Mouse (Mus musculus): Measurements from ENCODE around the gene Rnf115. TPM values are rescaled to one million over a fixed set of nuclear protein-coding genes. Genes with fewer than 3 reads are reported as not detected.
A peak's percentile ranks its signal among the peaks of the same experiment; 100 is the strongest.
"Not testable (repeated sequence)": the region's sequence is repeated elsewhere in the genome, so short reads cannot be mapped to it uniquely, and the experiment has no call there.

Rnf115 gene
- 10 to 100 TPM; 62.2 to 68.7 TPM for polyA plus RNA-seq (2017; shearing (Covaris generic))

DNA sequence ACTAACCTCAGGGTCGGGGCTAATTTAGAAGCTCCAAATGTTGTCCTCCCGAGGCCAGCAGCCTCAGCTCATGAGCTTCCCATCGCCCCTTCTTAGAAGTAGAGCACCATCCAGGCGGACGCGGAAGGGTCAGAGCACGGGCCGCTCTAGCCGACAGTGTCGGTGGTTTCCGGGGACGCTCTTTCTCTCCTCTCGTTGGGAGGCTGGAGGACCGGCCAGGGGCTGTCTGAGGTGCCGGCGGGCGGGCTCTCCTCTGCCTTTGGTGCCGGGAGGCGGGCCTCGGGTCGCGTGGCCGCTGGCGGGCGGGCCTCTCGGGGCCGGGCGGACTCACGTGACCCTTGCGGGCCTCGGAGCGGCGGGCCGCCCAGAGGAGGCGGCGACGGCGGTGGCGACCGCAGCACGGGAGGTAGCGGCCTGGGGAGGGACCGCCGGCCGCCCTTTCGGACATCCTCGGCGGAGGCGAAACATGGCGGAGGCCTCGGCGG lies at the start of gene Rnf115, which contains the start of gene Polr3c:
Rnf115 (plus strand) TSS at position 322 of the 485 bp plus-strand sequence.
Polr3c (minus strand) TSS at position 286 of the 485 bp plus-strand sequence.
- peak; percentile 80 for ATAC-seq

GRCm38 (mm10) chr3:96678456-96678855 lies 49.0 kb upstream of the Rnf115 start:
- ATAC-seq = no peak

GRCm38 (mm10) chr3:96679159-96679674 lies 48.2 kb upstream of the Rnf115 start:
- no peak for ATAC-seq

- ATAC-seq = no peak
Observed at GRCm38 (mm10) chr3:96680269-96680956, 47.1 kb upstream of the Rnf115 start.

- no peak for ATAC-seq
Observed at GRCm38 (mm10) chr3:96683496-96683895, 44.0 kb upstream of the Rnf115 start.

DNA sequence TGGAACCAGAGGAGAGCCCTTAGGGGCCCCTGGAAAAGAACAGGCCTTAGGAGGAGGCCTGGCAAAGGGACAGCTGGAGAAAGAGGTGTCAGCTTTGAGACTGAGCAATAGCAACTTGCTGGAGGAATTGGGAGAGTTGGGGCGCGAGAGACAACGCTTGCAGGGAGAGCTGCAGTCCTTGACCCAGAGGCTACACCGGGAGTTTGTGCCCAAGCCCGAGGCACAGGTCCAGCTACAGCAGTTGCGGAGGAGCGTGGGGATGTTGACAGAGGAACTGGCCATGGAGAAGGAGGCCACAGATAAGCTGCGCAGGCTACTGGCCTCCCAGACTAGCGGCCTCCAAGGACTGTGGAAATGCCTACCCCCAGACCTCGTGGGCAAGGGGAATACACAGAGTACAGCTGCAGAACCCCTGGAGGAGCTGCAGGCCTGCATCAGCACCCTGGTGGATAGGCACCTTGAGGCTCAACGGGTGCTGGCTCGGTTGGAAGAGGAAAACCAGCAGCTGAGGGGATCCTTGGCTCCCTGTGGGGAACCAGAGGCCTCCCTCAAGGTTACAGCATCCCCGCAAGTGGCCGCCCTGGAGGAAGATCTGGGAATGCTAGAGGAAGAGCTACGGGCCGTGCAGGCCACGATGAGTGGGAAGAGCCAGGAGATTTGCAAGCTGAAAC lies 43.2 kb upstream of the Rnf115 start:
- no peak for ATAC-seq

- no peak for ATAC-seq
Observed at GRCm38 (mm10) chr3:96684822-96685156, 42.7 kb upstream of the Rnf115 start.

DNA sequence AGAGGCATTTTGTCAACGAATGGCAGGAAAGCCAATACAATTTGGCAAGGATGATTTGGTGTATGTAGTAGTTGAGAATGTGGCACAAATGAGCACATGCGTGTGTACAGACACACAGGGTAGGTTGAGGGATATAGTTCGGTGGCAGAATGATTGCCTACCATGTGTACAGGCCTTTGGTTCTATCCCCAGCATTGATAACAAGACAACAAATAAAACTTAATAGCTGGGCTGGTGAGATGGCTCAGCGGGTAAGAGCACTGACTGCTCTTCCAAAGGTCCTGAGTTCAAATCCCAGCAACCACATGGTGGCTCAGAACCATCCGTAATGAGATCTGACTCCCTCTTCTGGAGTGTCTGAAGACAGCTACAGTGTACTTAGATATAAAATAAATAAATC lies 41.4 kb upstream of the Rnf115 start:
- not testable (repeated sequence) for ATAC-seq

- no peak for ATAC-seq
Observed at GRCm38 (mm10) chr3:96688854-96689253, 38.6 kb upstream of the Rnf115 start.

DNA sequence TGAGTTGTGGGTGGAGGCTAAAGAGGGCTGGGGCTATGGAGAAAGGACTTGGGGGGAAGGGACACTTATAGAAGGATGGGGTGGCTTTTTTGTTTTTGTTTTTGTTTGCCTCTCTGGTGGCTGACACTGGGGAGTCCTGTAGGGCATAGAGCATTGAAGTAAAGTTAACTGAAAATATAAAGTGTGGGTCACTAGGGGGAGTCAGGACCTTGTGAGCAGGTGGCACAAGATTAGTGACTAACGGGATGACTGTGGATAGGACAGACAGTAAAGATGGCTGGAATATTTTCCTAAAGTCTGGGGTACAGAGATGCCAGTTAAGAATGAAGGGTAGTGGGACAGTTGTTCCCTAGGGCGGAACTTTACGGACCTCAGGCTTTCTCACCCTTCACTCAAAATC lies 37.2 kb upstream of the Rnf115 start:
- no peak for ATAC-seq

- no peak for ATAC-seq
Observed at GRCm38 (mm10) chr3:96692506-96692905, 35.0 kb upstream of the Rnf115 start.

DNA sequence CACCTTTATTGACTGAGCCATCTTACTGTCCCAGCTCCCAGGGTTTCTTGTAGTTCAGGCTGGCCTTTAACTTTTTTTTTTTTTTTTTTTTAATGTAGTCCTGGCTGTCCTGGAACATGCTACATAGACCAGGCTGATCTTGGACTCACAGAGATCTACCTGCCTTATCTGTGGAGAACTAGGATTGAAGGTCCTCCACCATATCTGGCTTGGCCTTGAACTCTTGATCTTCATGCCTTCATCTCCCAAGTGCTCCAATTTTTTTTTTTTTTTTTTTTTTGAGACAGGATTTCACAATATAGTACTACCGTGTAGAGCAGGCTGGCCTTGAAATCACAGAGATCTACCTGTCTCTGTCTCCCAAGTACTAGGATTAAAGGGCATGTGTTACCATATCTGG lies 33.9 kb upstream of the Rnf115 start:
- no peak for ATAC-seq

DNA sequence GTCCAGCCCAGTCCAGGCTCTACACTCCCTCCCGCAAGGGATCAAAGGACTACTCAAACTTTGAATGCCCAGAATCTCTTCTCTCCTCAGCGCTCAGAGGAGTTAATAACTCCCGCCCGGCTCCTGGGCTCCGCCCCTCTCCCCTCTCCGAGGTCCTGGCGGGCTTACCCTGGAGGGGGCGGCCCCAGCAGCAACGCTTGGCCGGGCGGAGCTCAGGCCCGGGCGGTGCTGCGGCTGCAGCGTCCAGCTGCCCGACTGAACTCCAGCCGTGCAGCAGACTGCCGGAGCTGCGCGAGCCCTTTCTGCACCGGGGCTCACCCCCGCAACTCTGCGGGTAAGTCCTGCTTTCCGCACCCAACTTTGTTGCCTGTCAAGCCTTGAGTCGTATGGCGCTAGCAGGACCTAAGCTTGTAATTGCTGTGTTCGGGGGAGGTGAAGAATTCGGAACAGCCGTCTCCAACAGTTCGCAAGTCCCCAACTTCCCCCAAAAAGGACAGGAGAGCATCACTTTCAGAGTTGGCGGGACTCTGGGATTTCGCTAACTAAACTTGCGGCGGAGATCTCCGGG lies 31.2 kb upstream of the Rnf115 start, which contains the start of gene Pias3:
Pias3 (plus strand) TSS at position 187 of the 568 bp plus-strand sequence.
- peak; percentile 31 for ATAC-seq

GRCm38 (mm10) chr3:96696766-96697732 lies 30.4 kb upstream of the Rnf115 start:
- ATAC-seq = peak; percentile 69

DNA sequence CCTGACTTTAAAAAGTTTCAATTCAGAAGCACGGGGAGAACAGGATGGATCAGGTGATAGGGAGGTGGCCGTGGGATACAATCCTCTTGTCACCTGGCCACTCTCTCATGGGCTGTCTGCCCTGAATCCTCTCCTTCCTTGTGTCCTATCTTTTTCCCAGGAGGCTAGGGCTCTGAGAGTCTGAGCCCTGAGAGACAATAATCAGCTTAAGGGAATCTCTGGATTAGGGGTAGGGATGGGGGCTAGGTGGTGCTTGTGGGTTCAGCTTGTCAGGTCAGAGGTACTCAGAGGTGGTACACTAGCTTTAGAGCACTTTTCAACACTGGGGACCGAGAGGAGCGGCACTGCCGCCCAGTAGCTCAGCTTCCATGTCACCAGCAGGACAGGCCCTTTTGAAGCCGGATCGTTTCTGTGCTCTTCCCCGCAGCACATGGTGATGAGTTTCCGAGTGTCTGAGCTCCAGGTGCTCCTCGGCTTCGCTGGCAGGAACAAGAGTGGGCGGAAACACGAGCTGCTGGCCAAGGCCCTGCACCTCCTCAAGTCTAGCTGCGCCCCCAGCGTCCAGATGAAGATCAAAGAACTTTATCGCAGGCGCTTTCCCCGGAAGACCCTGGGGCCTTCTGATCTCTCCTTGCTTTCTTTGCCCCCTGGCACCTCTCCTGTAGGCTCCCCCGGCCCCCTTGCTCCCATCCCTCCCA lies 28.3 kb upstream of the Rnf115 start:
- no peak for ATAC-seq

GRCm38 (mm10) chr3:96700376-96700775 lies 27.1 kb upstream of the Rnf115 start:
- no peak for ATAC-seq

- ATAC-seq = no peak
Observed at GRCm38 (mm10) chr3:96701003-96701402, 26.5 kb upstream of the Rnf115 start.

GRCm38 (mm10) chr3:96704778-96705177 lies 22.7 kb upstream of the Rnf115 start:
- no peak for ATAC-seq

DNA sequence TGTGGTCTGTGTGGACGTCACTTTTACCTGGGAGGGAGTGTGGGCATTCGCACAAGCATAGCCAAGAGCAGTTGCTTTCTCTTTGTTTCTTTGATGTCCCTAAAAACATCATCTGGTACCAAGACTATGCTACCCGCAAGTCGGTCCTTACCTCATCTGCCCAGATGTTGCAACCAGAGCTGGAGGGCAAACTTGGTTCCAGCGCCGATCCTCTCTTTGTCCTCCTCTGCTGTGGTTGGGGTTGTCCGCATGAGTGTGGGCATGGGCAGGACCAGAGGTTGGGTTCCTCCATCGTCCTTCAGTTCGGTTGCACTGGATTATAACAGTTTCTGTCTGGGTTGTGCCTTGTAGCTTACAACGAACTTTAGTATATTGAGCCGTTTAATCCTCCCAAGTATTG lies 21.2 kb upstream of the Rnf115 start:
- no peak for ATAC-seq

DNA sequence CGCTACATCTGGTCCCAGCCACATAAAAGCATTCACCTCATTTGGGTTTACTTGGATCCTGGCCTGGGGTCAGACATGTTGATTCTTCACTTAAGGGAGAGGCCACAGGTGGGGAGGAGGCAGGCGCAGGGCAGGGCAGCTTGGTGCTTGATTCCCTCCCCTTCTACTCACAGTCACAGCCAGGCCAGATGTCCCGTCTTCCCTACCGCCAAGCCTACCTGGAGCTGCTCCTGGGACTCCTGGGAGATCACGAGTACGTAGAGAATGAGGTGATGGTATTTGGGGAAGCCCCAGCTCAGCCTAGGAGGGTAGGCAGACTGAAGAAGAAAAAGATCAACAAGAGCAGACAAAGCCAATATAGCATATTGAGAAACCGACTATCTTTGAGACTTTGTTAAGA lies 20.5 kb upstream of the Rnf115 start:
- ATAC-seq = no peak

- peak; percentile 67 for ATAC-seq
Observed at GRCm38 (mm10) chr3:96707903-96708683, 19.4 kb upstream of the Rnf115 start, which contains the start of gene Nudt17. Nudt17 (minus strand) TSS chr3:96708562.

Data from activated CD4-positive, CD25-positive, alpha-beta regulatory T cell, adult 4 months (primary cell).